Comparison of ENCODE assay signal across 7 mouse cellular contexts in the genomic region with DNA sequence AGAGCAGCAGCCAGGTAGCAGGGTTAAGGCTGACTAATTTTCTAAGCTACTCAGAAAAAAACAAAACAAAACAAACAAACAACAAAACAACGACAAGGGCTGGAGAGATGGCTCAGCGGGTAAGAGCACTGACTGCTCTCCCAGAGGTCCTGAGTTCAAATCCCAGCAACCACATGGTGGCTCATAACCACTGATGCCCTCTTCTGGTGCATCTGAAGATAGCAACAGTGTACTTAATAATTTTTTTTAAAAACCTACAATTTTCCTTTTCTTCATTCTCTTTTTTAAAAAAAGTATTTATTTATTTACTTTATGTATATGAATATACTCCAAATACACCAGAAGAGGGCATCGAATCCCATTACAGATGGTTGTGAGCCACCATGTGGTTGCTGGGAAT. TPM values are rescaled to one million over a fixed set of nuclear protein-coding genes. Genes with fewer than 3 reads are reported as not detected.
DNase-seq lines count a peak whose midpoint lies in the region; ATAC-seq and TF ChIP-seq lines count a peak whose summit lies in the region.
"Not testable (repeated sequence)": the region's sequence is repeated elsewhere in the genome, so short reads cannot be mapped to it uniquely, and the experiment has no call there.

No protein-coding gene starts in this region.

- not testable (repeated sequence) for TF ChIP-seq EP300 in MEL (IDR thresholded peaks at IDR 0.05; ENCODE audit: low read depth in 1 of 2, low read length in 2 of 2); lung, postnatal 0 days (IDR thresholded peaks at IDR 0.05)

- H3K27ac ChIP-seq in MEL (ENCODE audit: control insufficient read depth, low read depth, low read length); gastrocnemius, adult 2 months; layer of hippocampus, adult 2 months; lung, postnatal 0 days (ENCODE audit: low read length); small intestine, adult 2 months (ENCODE audit: insufficient read depth, low read depth, low read length): not testable (repeated sequence)

- not testable (repeated sequence) for H3K9me3 ChIP-seq in MEL (replicated peaks; ENCODE audit: insufficient read depth, low read length); lung, postnatal 0 days (ENCODE audit: low read length)

- peak; percentile 33 for DNase-seq in A20 (ENCODE audit: low read depth, low spot score)
- DNase-seq in MEL (ENCODE audit: low read depth, low spot score); layer of hippocampus, adult 2 months (ENCODE audit: low spot score in 2 of 2); lung, postnatal 0 days (ENCODE audit: low spot score): not testable (repeated sequence)
- peak; percentile 4 for DNase-seq in gastrocnemius, adult 2 months
- DNase-seq in induced T-regulatory cell, adult 2 months (ENCODE audit: low read depth): peak; percentile 38

- H3K79me2 ChIP-seq in MEL (ENCODE audit: control insufficient read depth, insufficient read depth, low read length, poor library complexity): not testable (repeated sequence)

- H3K9ac ChIP-seq in MEL (ENCODE audit: control insufficient read depth, low read depth, low read length, poor library complexity, severe bottlenecking); lung, postnatal 0 days (replicated peaks; ENCODE audit: low read depth): not testable (repeated sequence)

- intact Hi-C loops in gastrocnemius, adult 2 months (cut with DNase I): not testable (repeated sequence)

- H3K4me1 ChIP-seq in MEL (ENCODE audit: control insufficient read depth in 1 of 2, insufficient read depth in 2 of 2, low read length in 2 of 2); lung, postnatal 0 days (ENCODE audit: insufficient read depth, low read depth, low read length); small intestine, adult 2 months (ENCODE audit: control insufficient read depth, insufficient read depth, insufficient read length, low read length): not testable (repeated sequence)

- H3K27me3 ChIP-seq in MEL (ENCODE audit: control insufficient read depth in 1 of 2, insufficient read depth in 2 of 2, low read length in 2 of 2): peaks cover 3 to 11% of the 10 kb centered on the region in 2 experiments; a peak in 3 of 4 replicates
- H3K27me3 ChIP-seq in lung, postnatal 0 days (replicated peaks; ENCODE audit: insufficient read depth, low read length); small intestine, adult 2 months (ENCODE audit: control insufficient read depth, insufficient read depth, low read length): not testable (repeated sequence)

- not testable (repeated sequence) for H3K4me3 ChIP-seq in MEL (ENCODE audit: control insufficient read depth in 1 of 2, insufficient read depth in 1 of 2, low read depth in 2 of 2, low read length in 2 of 2); gastrocnemius, adult 2 months; layer of hippocampus, adult 2 months; lung, postnatal 0 days (ENCODE audit: low read depth, low read length); small intestine, adult 2 months (ENCODE audit: low read depth, low read length)

- H3K36me3 ChIP-seq in MEL (ENCODE audit: control insufficient read depth in 1 of 2, insufficient read depth in 2 of 2, low read length in 2 of 2); lung, postnatal 0 days (ENCODE audit: insufficient read depth, low read length); small intestine, adult 2 months (ENCODE audit: control insufficient read depth, insufficient read depth, low read length): not testable (repeated sequence)

- not testable (repeated sequence) for H3K4me2 ChIP-seq in lung, postnatal 0 days (replicated peaks; ENCODE audit: low read depth, low read length)

- 79% methylated on average over 3 of the region's 3 CpGs for WGBS in lung, postnatal 0 days
- WGBS in small intestine, adult 2 months: 87% methylated on average over 3 of the region's 3 CpGs

- TF ChIP-seq RAD21 in MEL (IDR thresholded peaks at IDR 0.05; ENCODE audit: low read depth, low read length): not testable (repeated sequence)

- not testable (repeated sequence) for TF ChIP-seq POLR2A in MEL (IDR thresholded peaks at IDR 0.05; ENCODE audit: control insufficient read depth in 1 of 2, insufficient read depth in 1 of 2, low read depth in 1 of 2, low read length in 2 of 2, poor library complexity in 1 of 2); small intestine, adult 2 months (IDR thresholded peaks at IDR 0.05; ENCODE audit: low read depth, low read length)

- peak in 2 of 3 experiments; percentile 2 to 18; a peak in 1 of 6 replicates for TF ChIP-seq CTCF in MEL (IDR thresholded peaks at IDR 0.05 in 2 of 3, conservative IDR thresholded peaks at IDR 0.05 in 1 of 3; ENCODE audit: control insufficient read depth in 1 of 3, insufficient read depth in 1 of 3, low read depth in 2 of 3, low read length in 3 of 3, poor library complexity in 1 of 3, severe bottlenecking in 1 of 3)
- TF ChIP-seq CTCF in gastrocnemius, adult 2 months (IDR thresholded peaks at IDR 0.05): peak; percentile 39; the same call in 1 of the 2 replicates
- peak; percentile 68 for TF ChIP-seq CTCF in layer of hippocampus, adult 2 months (conservative IDR thresholded peaks at IDR 0.05)
- peak; percentile 31 for TF ChIP-seq CTCF in lung, postnatal 0 days (IDR thresholded peaks at IDR 0.05)
- TF ChIP-seq CTCF in small intestine, adult 2 months (IDR thresholded peaks at IDR 0.05; ENCODE audit: extremely low read depth, insufficient read length, insufficient replicate concordance, low read depth, low read length): peak; percentile 47; the same call in 1 of the 2 replicates

- ATAC-seq in lung, postnatal 0 days: not testable (repeated sequence)

TF ChIP-seq in MEL, 35 proteins besides CTCF, POLR2A, EP300 and RAD21:
- TF ChIP-seq SMC3 (IDR thresholded peaks at IDR 0.05; ENCODE audit: low read depth, low read length): 0 out of 2 replicates have a peak, but pooled peaks have one; percentile 6

RNA-seq across cellular contexts. Expression of a gene that starts 6.7 kb away (rescaled TPM):
- total RNA-seq in MEL (2012; rRNA removed): not detected in 2 replicates
- polyA plus RNA-seq in MEL (2012; ENCODE audit: insufficient read depth in 1 of 2, insufficient read length in 2 of 2, low read depth in 1 of 2, low replicate concordance in 2 of 2, missing spikeins in 1 of 2): under 1 TPM in 1 of 2 experiments, not detected in 1; 0.07 TPM
- 100 to 1,000 TPM; 108 to 135 TPM for total RNA-seq in gastrocnemius, adult 2 months (2021)
- total RNA-seq in layer of hippocampus, adult 2 months (2021): 100 to 1,000 TPM; 207 to 216 TPM
- polyA plus RNA-seq in lung, postnatal 0 days (2015; fragmentation: Nextera tagmentation; extraction: Ambion mirVana): 119 and 129 TPM in 2 replicates
- polyA plus RNA-seq in small intestine, adult 2 months (2012; rRNA removed): 116 and 178 TPM in 2 replicates

RNA-seq across cellular contexts. Expression of a gene that starts 53.8 kb away (rescaled TPM):
- total RNA-seq in MEL (2012; rRNA removed): 241 and 273 TPM in 2 replicates
- 100 to 1,000 TPM in 1 of 2 experiments, not detected in 1; 417 TPM for polyA plus RNA-seq in MEL (2012; ENCODE audit: insufficient read depth in 1 of 2, insufficient read length in 2 of 2, low read depth in 1 of 2, low replicate concordance in 2 of 2, missing spikeins in 1 of 2)
- 10 to 100 TPM; 63.5 to 66.4 TPM for total RNA-seq in gastrocnemius, adult 2 months (2021)
- 100 to 1,000 TPM; 352 to 358 TPM for total RNA-seq in layer of hippocampus, adult 2 months (2021)
- polyA plus RNA-seq in lung, postnatal 0 days (2015; fragmentation: Nextera tagmentation; extraction: Ambion mirVana): 171 and 175 TPM in 2 replicates
- polyA plus RNA-seq in small intestine, adult 2 months (2012; rRNA removed): 24.4 and 42.0 TPM in 2 replicates

Comparison
In these comparisons a context has a peak if more than half of its experiments do, and no peak if none do; other contexts are left out.
1. CTCF ChIP-seq: peak in every context shown above with its lines; median percentile 68 in layer of hippocampus, adult 2 months; 47 in small intestine, adult 2 months; 39 in gastrocnemius, adult 2 months; 31 in lung, postnatal 0 days; 10 in MEL.
2. RNA of a gene that starts 6.7 kb away (total RNA-seq): 207 to 216 TPM in layer of hippocampus, adult 2 months and 108 to 135 TPM in gastrocnemius, adult 2 months; not detected in MEL; every median in the first group is over 100 times any median in the second.